Mouse (Mus musculus) CH12.LX (cell line): Measurements from ENCODE around the gene Ptprs.

Experiments used
- CHD2 ChIP-seq: IDR thresholded peaks from 2 replicates; pipeline ENCODE4 v1.6.1; 2011; ENCODE audit warnings: low read length, improper control_type of control experiment
- CTCF ChIP-seq, 2 experiments: IDR thresholded peaks in 1 of 2; conservative IDR thresholded peaks in 1 of 2; 2 replicates each; pipeline ENCODE4 v1.5.1; 2011 to 2012; ENCODE audit warnings: low read depth in 2 of 2, low read length in 2 of 2, improper control_type of control experiment in 1 of 2, inconsistent platforms in 1 of 2, mild to moderate bottlenecking in 1 of 2, moderate library complexity in 1 of 2
- EP300 ChIP-seq: IDR thresholded peaks from 2 replicates; pipeline ENCODE4 v1.6.1; 2011; ENCODE audit warnings: low read length, improper control_type of control experiment
- JUN ChIP-seq: IDR thresholded peaks from 2 replicates; pipeline ENCODE4 v1.6.1; 2011; ENCODE audit warnings: low read depth, mild to moderate bottlenecking, low read length, improper control_type of control experiment, moderate library complexity; ENCODE audit not compliant: insufficient read depth
- JUND ChIP-seq: conservative IDR thresholded peaks from 2 replicates; pipeline ENCODE4 v1.6.1; 2011; ENCODE audit warnings: low read depth, low read length, improper control_type of control experiment
- MAFK ChIP-seq: IDR thresholded peaks from 2 replicates; pipeline ENCODE4 v1.6.1; 2011; ENCODE audit warnings: low read length, improper control_type of control experiment; ENCODE audit not compliant: insufficient replicate concordance
- MAX ChIP-seq: IDR thresholded peaks from 2 replicates; pipeline ENCODE4 v1.6.1; 2011; ENCODE audit warnings: low read length, improper control_type of control experiment
- NRF1 ChIP-seq: IDR thresholded peaks from 2 replicates; pipeline ENCODE4 v1.6.1; 2014; ENCODE audit warnings: low read depth, mild to moderate bottlenecking, inconsistent platforms, low read length, improper control_type of control experiment, moderate library complexity
- POLR2A ChIP-seq: IDR thresholded peaks from 2 replicates; pipeline ENCODE4 v1.6.1; 2011; ENCODE audit warnings: low read depth, mild to moderate bottlenecking, improper control_type of control experiment, low read length
- RAD21 ChIP-seq: IDR thresholded peaks from 2 replicates; pipeline ENCODE4 v1.6.1; 2011; ENCODE audit warnings: low read depth, mild to moderate bottlenecking, low read length, improper control_type of control experiment, moderate library complexity

DNA sequence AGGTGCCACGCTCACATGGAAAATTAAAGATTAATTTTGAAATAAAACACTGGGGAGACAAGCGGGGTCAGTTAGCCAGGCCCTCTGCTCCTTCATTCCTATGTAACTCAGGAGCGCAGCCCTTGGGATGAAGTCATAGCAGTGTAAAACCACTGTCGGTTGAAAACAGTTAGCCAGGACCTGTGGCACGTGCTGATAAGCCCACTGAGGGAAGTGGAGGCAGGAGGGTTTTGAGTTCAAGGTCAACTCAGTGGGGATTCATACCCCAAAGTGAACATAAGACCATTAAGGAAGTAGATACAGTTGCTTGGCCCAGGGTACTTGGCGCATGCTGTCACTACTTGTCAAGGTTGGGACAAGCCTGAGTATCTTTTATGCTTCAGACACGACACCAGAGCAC is 64.8 kb downstream of the Ptprs start:
- TF ChIP-seq NRF1 (no peak), EP300 (no peak), MAFK (no peak), POLR2A (no peak), CHD2 (no peak), CTCF (conservative IDR thresholded peaks at IDR 0.05 in 1 of 2, IDR thresholded peaks at IDR 0.05 in 1 of 2; ENCODE audit: low read depth in 2 of 2, low read length in 2 of 2) (no peak), JUND (no peak), JUN (no peak), RAD21 (no peak), MAX (no peak)
